Mouse (Mus musculus): ENCODE data around the gene Sbpl. TPM values are rescaled to one million over a fixed set of nuclear protein-coding genes. Genes with fewer than 3 reads are reported as not detected.
"Not testable (repeated sequence)": the region's sequence is repeated elsewhere in the genome, so short reads cannot be mapped to it uniquely, and the experiment has no call there.

Sbpl gene
- polyA plus RNA-seq, 1 experiment from 2014 or later = not detected

DNA sequence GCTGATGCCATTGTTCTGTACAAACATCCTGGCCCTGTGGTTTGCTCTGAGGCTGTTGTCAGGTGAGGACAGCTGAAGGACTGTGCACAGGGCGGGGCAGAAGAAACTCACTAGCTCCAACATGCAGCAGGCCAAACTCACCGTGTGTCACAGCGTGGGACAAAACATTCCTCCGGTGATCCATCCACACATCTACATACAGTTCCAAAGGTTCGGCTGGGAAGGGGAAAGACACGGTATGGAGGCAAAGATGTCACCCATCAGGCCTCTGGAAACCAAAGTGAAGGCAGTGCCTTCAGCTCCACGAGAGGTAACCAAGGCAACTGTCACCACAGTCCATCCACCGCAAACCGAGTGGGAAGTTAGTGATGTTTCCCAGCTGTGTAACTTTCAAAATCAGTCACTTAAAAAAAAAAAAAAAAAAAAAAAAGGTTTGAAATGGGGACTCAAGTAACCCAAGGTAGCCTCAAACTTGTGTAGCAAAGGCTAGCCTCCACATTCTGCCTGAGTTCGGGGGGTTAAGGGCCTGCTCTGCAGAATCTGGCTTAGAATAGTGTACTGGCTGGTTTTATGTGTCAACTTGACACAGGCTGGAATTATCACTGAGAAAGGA, 25.3 kb upstream of the Sbpl start, which contains the start of gene Prss30:
TSS of gene Prss30 (minus strand) at position 270 of the 613 bp plus-strand sequence.
- WGBS = 76% methylated on average over 10 of the region's 10 CpGs
- Histone ChIP-seq H3K4me2 (no peak within 1 kb of the TSS), H3K4me3 (no peak within 1 kb of the TSS), H3K9ac (no peak within 1 kb of the TSS), H3K27me3 (no peaks in the 10 kb centered on the region), H3K9me3 (no peaks in the 10 kb centered on the region), H3K27ac (no peak within 1 kb of the TSS), H3K4me1 (no peaks in the 10 kb centered on the region), H3K36me3 (no peaks in the 10 kb centered on the region)
- no peak for ATAC-seq (ENCODE audit: insufficient number of reproducible peaks, low FRiP score, low TSS enrichment, low read depth)

DNA sequence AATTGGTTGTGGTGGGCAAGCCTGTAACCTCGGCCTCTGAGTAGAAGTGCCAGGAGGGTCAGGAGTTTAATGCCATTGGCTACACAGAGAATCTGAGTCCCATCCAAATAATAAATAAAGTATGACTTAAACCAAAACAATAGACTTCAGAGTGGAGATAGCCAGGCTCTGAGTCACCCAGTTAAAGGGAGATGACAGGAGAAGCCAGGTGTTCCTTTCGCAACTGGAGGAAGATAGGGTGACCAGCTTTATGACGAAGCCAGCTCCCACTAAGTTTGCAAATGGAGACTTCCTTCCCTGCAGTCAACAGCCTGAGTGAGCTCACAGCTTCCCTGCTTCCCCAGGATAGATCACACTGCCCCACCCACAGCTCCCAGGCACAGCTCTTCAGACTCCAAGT, 24.4 kb upstream of the Sbpl start:
- 52% methylated on average over 3 of the region's 3 CpGs for WGBS
- Histone ChIP-seq H3K27ac (no peak overlapping the region), H3K27me3 (no peaks in the 10 kb centered on the region), H3K36me3 (no peaks in the 10 kb centered on the region), H3K9ac (no peak overlapping the region), H3K4me3 (no peak overlapping the region), H3K4me1 (no peaks in the 10 kb centered on the region), H3K9me3 (no peaks in the 10 kb centered on the region), H3K4me2 (no peak overlapping the region)
- no peak for ATAC-seq (ENCODE audit: insufficient number of reproducible peaks, low FRiP score, low TSS enrichment, low read depth)

DNA sequence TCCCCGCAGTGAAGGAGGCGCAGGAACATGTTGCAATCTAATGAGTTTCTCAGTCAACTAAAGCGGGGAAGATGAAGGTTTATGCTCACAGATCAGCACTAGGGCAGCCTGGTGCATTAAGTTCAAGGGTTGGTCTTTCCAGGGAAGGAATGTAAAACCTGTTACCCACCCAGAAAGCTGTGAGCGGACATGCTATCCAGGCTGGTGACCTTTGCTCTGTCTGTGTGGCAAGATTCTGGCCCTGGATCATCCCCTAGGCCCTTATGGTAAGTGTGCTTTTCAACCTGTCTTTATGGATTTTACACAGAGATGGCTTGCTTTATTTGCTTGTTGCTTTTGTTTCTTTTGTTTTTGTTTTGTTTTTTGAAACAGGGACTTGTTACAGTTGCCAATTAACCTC, 21.6 kb upstream of the Sbpl start:
- Histone ChIP-seq H3K27me3 (no peaks in the 10 kb centered on the region), H3K4me3 (no peak overlapping the region), H3K4me2 (no peak overlapping the region), H3K36me3 (no peaks in the 10 kb centered on the region), H3K4me1 (no peaks in the 10 kb centered on the region), H3K9me3 (no peaks in the 10 kb centered on the region), H3K9ac (no peak overlapping the region), H3K27ac (no peak overlapping the region)
- 81% methylated on average over 4 of the region's 4 CpGs for WGBS
- ATAC-seq (ENCODE audit: insufficient number of reproducible peaks, low FRiP score, low TSS enrichment, low read depth) = no peak

DNA sequence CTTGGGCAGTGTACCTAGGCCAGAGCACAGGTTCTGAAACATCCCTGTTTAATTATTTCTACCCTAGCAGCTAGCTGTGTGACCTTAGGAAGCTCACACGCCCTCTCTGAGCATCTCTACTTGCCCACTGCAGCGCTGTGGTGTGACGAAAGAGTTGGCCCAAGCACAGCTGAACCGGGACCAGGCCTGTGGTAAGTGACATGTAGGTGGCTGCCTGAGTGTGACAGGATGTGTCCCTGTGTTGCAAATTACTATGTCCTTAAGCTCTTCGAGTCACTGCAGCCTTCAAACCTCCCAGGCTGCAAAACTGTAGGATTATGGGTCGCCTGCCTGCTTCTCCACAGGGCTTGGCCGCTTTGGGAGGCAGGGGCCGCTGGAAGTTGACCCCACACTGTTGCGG, 16.2 kb upstream of the Sbpl start:
- no peak overlapping the region for H3K4me3 ChIP-seq
- WGBS = 81% methylated on average over 9 of the region's 9 CpGs
- no peak for ATAC-seq (ENCODE audit: insufficient number of reproducible peaks, low FRiP score, low TSS enrichment, low read depth)

DNA sequence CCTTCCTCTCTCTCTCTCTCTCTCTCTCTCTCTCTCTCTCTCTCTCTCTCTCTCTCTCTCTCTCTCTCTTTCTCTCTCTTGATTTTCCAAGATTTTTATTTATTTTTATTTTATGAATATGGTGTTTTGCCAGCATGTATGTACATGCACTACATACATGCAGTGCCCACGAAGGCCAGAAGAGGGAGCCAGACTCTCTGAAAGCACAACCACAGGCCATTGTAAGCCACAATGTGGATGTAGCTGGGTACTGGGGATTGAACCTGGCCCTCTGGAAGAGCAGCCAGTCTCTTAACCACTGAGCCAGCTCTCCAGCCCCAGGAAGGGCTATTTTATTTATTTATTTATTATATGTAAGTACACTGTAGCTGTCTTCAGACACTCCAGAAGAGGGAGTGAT, 14.2 kb upstream of the Sbpl start:
- no peak overlapping the region for H3K4me2 ChIP-seq
- H3K36me3 ChIP-seq = no peaks in the 10 kb centered on the region
- H3K4me1 ChIP-seq = no peaks in the 10 kb centered on the region
- no peaks in the 10 kb centered on the region for H3K9me3 ChIP-seq
- no peak overlapping the region for H3K4me3 ChIP-seq
- no peak for ATAC-seq (ENCODE audit: insufficient number of reproducible peaks, low FRiP score, low TSS enrichment, low read depth)
- no peak overlapping the region for H3K27ac ChIP-seq
- H3K27me3 ChIP-seq = no peaks in the 10 kb centered on the region
- H3K9ac ChIP-seq = no peak overlapping the region
- whole genome bisulfite sequencing = 7% methylated on average over 1 of the region's 1 CpGs

More for the DNA sequence above, 16.2 kb upstream of the Sbpl start:
- H3K27me3 ChIP-seq = no peaks in the 10 kb centered on the region
- H3K4me1 ChIP-seq = no peaks in the 10 kb centered on the region
- no peaks in the 10 kb centered on the region for H3K9me3 ChIP-seq
- H3K36me3 ChIP-seq = no peaks in the 10 kb centered on the region
- H3K4me2 ChIP-seq = no peak overlapping the region
- no peak overlapping the region for H3K27ac ChIP-seq
- no peak overlapping the region for H3K9ac ChIP-seq

DNA sequence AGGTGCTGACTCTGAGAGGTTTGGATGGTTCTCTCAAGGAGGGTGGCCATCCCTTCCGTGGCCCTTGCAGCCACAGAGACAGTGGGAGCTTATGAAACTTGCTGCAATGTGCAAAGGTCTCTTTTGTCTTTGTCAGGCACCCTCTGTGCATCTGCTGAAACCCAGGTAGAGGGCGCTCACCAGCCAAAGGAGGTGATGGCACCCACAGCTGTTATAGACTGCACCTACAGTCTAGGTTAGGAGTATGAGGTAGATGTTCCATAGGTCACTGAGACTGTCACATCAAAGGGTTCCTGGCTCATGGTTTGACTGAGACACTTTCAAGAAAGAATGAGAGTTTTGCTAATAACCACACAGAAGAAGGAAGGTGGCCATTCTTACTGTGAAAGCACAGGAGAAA, 13.7 kb upstream of the Sbpl start:
- ATAC-seq (ENCODE audit: insufficient number of reproducible peaks, low FRiP score, low TSS enrichment, low read depth) = no peak
- H3K4me2 ChIP-seq = no peak overlapping the region
- no peak overlapping the region for H3K9ac ChIP-seq
- H3K36me3 ChIP-seq = no peaks in the 10 kb centered on the region
- WGBS = 58% methylated on average over 2 of the region's 2 CpGs
- H3K27me3 ChIP-seq = no peaks in the 10 kb centered on the region
- H3K4me3 ChIP-seq = no peak overlapping the region
- no peak overlapping the region for H3K27ac ChIP-seq
- no peaks in the 10 kb centered on the region for H3K9me3 ChIP-seq
- H3K4me1 ChIP-seq = no peaks in the 10 kb centered on the region

DNA sequence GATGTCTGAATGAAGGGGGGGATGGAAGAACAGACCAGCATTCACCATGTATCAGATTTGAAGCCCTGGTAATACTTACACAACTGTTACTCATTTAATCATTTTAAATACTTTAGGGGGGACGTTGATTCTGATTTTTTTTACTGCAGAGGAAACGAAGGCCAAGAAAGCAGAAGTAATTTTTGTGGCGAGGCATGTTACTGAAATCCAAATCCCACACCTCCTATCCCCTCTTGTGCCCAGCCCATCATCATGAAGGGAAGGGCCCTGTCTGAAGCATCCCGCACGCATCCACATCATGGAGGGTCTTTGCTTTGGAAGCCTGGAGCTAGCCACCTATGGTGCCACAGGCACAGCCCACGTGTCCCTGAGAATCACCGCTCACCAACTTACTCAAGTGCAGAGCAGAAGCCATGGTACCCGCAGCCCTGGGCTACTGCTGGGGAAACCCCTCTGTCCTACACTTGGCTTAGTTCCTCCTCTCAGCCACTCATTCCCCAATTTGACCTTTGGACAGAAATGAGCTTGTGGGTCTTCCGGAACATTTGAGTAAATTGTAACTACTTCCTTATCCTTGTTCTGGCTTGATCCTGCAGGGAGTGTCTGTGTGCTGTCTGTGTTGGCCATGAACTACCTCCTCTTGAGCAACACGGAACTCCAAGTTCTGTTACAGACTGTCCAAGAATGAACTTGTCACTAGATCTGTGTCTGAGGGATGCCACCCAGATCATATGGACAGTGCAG, 11.8 kb upstream of the Sbpl start:
- WGBS = 75% methylated on average over 10 of the region's 10 CpGs
- Histone ChIP-seq H3K27ac (no peak overlapping the region), H3K9ac (no peak overlapping the region), H3K4me3 (no peak overlapping the region), H3K4me2 (no peak overlapping the region), H3K9me3 (no peaks in the 10 kb centered on the region), H3K4me1 (no peaks in the 10 kb centered on the region), H3K27me3 (no peaks in the 10 kb centered on the region), H3K36me3 (no peaks in the 10 kb centered on the region)
- ATAC-seq (ENCODE audit: insufficient number of reproducible peaks, low FRiP score, low TSS enrichment, low read depth) = no peak

DNA sequence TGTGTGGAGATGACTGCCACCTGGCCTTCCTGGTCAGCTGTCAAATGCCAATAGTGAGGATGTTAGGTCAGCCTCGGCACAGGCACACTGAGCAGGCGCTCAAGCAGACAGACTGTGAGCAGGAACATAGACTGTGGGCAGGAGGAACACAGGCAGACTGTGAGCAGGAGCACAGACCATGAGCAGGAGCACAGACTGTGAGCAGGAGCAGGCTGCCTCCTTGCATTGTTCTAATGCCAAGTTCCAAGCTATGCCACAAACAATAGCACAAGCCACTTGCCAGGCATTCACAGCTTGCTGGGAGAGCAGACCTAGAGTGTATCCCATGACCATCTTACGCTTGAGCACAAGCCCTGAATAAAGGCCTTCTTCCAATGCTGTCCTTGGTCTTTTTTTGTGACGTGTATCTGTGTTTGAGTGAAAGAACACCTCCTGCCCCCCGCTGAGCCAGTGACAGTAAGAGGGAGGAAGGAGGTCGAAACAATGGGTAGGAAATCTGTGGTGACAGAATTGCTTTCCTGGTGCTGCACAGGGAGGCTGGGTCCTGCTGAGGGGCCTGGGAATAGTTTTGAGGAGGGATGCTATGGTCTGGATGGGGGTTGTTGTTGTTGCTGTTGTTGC, 10.8 kb upstream of the Sbpl start:
- Histone ChIP-seq H3K4me3 (no peak overlapping the region), H3K27me3 (no peaks in the 10 kb centered on the region), H3K36me3 (no peaks in the 10 kb centered on the region), H3K4me1 (no peaks in the 10 kb centered on the region), H3K9ac (no peak overlapping the region), H3K27ac (no peak overlapping the region), H3K9me3 (no peaks in the 10 kb centered on the region), H3K4me2 (no peak overlapping the region)
- no peak for ATAC-seq (ENCODE audit: insufficient number of reproducible peaks, low FRiP score, low TSS enrichment, low read depth)
- 42% methylated on average over 6 of the region's 6 CpGs for WGBS

DNA sequence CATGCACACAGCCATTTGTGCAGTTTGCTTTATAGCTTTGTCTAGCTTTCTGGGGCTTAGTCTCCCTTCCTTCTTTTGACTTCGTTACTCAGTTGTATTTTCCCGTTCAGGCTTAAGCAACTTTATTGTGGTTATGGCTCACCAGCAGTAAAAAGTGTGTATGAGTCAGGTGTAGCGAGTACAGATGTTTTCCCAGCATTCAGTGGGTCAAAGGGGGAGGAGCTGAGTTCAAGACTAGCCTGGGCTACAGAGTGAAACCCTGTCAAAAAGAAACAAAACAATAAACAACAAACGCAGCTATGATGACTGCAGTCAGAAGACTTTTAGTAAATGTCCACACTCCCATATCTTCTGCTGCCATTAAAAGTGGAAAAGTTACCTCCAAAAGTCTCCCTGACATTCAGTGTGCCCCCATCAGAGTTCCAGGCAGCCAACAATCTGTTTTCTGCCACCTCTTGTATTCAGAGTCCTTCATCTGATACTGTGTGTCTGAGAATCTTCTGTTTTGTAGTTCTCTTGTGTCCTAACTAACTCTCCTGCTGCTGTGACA, 6.6 kb upstream of the Sbpl start:
- 57% methylated on average over 4 of the region's 4 CpGs for WGBS
- ATAC-seq (ENCODE audit: insufficient number of reproducible peaks, low FRiP score, low TSS enrichment, low read depth) = no peak

DNA sequence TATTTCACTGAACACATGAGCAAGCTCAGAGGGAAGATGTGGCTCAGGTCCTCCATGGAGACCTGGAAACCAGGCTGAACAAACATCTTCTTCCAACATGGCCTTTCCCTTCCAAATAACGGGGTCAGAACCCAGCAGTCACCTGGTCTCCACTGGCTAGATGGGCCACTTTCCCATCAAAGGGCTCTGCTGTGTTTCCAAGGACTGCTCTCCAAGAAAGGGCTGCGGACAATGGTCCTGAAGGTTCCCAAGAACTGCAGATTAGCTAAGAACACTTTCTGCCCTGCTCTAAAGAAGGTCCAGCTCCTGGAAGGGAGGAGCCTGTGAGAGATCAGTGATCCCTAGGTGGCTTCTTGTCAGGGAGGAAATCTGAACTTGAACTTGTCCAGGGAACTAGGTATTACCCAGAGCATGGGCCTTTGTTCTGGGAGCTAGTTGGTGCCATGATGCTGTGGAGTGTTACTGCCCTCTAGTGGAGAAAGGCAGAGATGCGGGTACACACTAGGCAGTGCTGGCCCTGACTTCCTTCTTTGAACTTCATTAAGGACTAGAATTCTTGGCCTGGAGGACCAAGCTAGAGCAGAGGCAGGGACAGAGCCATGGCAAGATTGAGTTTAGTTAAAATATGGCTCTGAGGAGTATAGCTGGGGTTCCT, 5.1 kb upstream of the Sbpl start:
- no peak overlapping the region for H3K4me2 ChIP-seq
- H3K4me1 ChIP-seq = no peaks in the 10 kb centered on the region
- H3K4me3 ChIP-seq = no peak overlapping the region
- 41% methylated on average over 3 of the region's 3 CpGs for WGBS
- peak; percentile 73; the same call in 1 of the 2 replicates for ATAC-seq (ENCODE audit: insufficient number of reproducible peaks, low FRiP score, low TSS enrichment, low read depth)
- no peak overlapping the region for H3K9ac ChIP-seq
- H3K27me3 ChIP-seq = no peaks in the 10 kb centered on the region
- H3K36me3 ChIP-seq = no peaks in the 10 kb centered on the region
- H3K9me3 ChIP-seq = no peaks in the 10 kb centered on the region
- H3K27ac ChIP-seq = no peak overlapping the region

More for the DNA sequence above, 6.6 kb upstream of the Sbpl start:
- H3K36me3 ChIP-seq = no peaks in the 10 kb centered on the region
- H3K4me1 ChIP-seq = no peaks in the 10 kb centered on the region
- H3K4me2 ChIP-seq = no peak overlapping the region
- no peaks in the 10 kb centered on the region for H3K9me3 ChIP-seq
- H3K9ac ChIP-seq = no peak overlapping the region
- H3K27me3 ChIP-seq = no peaks in the 10 kb centered on the region
- H3K4me3 ChIP-seq = no peak overlapping the region
- H3K27ac ChIP-seq = no peak overlapping the region

DNA sequence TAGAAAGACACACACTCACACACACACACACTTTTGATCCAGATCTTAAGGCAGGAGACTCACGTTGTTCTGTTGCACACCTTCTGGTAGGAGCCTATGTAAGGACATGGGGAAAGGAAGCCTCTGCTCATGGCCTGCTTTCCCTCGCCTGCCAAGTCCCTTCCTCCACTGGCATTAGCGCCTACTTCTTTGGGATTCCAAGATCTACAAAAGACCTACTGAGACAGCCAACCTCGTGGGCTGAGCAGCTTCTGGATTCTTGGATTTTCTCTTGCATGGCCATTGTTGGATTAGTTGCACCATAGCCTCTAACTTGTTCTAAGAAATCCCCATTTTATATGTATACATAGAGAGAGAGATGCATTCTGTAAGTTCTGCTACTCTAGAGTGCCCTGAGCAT, 4.2 kb downstream of the Sbpl start:
- not testable (repeated sequence) for ATAC-seq (ENCODE audit: insufficient number of reproducible peaks, low FRiP score, low TSS enrichment, low read depth); H3K4me1 ChIP-seq; H3K27me3 ChIP-seq; H3K4me2 ChIP-seq; H3K9me3 ChIP-seq; H3K36me3 ChIP-seq; H3K9ac ChIP-seq; H3K4me3 ChIP-seq; H3K27ac ChIP-seq
- WGBS = 72% methylated on average over 4 of the region's 4 CpGs

DNA sequence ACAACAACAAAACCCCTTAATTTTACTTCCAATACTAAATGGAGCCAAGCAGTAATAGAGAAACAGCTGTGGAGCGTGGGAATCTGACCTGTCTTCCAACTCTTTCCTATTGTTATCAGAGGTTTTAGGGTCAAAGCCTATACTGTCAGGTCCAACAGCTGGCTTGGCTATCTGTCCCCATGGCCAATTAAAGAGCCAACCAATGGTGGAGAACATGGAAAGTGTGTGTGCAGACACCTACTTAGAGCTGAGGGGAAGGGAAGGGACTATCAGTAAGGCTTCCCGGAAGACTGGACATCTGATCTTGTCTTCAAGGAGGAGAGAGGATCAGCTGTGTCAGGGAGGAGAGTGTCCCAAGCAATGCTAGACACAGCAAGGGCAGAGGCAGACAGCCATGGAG, 6.0 kb downstream of the Sbpl start:
- ATAC-seq (ENCODE audit: insufficient number of reproducible peaks, low FRiP score, low TSS enrichment, low read depth) = no peak
- H3K4me3 ChIP-seq = no peak overlapping the region
- no peaks in the 10 kb centered on the region for H3K4me1 ChIP-seq
- no peaks in the 10 kb centered on the region for H3K36me3 ChIP-seq
- no peak overlapping the region for H3K27ac ChIP-seq
- H3K9me3 ChIP-seq = no peaks in the 10 kb centered on the region
- WGBS = 92% methylated on average over 2 of the region's 2 CpGs
- no peak overlapping the region for H3K9ac ChIP-seq
- H3K27me3 ChIP-seq = no peaks in the 10 kb centered on the region
- H3K4me2 ChIP-seq = no peak overlapping the region
